9 mouse cellular contexts compared by ENCODE assay signal in genomic region chr7:139303280-139304011, GRCm38 (mm10). TPM values are rescaled to one million over a fixed set of nuclear protein-coding genes. Genes with fewer than 3 reads are reported as not detected.
DNase-seq lines count a peak whose midpoint lies in the region; ATAC-seq and TF ChIP-seq lines count a peak whose summit lies in the region.
"Had no signal": no experiment of that assay in that cellular context is flagged by ENCODE, and none has a peak within 500 bp of the region (broad histone marks: within the 10 kb centered on the region; RNA-seq: fewer than 3 reads in every experiment).

No protein-coding gene starts in this region.

- peak; percentile 93 for DNase-seq in brain, adult 2 months (ENCODE audit: low read depth, low spot score)
- peak; percentile 83 for DNase-seq in forebrain, embryonic 10.5 days (ENCODE audit: extremely low spot score, low spot score)
- peak; percentile 94 for DNase-seq in kidney, postnatal 10 days
- peak; percentile 86 for DNase-seq in neural tube, embryonic 11.5 days (ENCODE audit: low spot score)

- TF ChIP-seq POLR2A in testis, adult 2 months (IDR thresholded peaks at IDR 0.05; ENCODE audit: control insufficient read depth, low read depth, low read length), result no peak

- H3K9ac ChIP-seq in heart, embryonic 15.5 days, result no peak overlapping the region
- H3K9ac ChIP-seq in liver, embryonic 12.5 days, result no peak overlapping the region
- no peak overlapping the region for H3K9ac ChIP-seq in neural tube, embryonic 11.5 days (ENCODE audit: low read length)

- 0 out of 2 replicates have a peak overlapping the region, but pooled peaks have one; percentile 5 for H3K4me2 ChIP-seq in heart, embryonic 15.5 days
- H3K4me2 ChIP-seq in liver, embryonic 12.5 days, result no peak overlapping the region
- H3K4me2 ChIP-seq in neural tube, embryonic 11.5 days (ENCODE audit: low read depth), result no peak overlapping the region

- no peak overlapping the region for H3K4me3 ChIP-seq in forebrain, embryonic 10.5 days
- H3K4me3 ChIP-seq in heart, embryonic 15.5 days, result no peak overlapping the region
- H3K4me3 ChIP-seq in liver, embryonic 12.5 days, result no peak overlapping the region
- H3K4me3 ChIP-seq in neural tube, embryonic 11.5 days (ENCODE audit: low read depth, low read length), result no peak overlapping the region
- H3K4me3 ChIP-seq in testis, adult 2 months (ENCODE audit: control insufficient read depth, low read depth, low read length), result no peak overlapping the region
- H3K4me3 ChIP-seq: erythroblast, embryonic 14.5 days had no signal

- H3K27me3 ChIP-seq in forebrain, embryonic 10.5 days (ENCODE audit: poor library complexity, severe bottlenecking), result peaks cover 49% of the 10 kb centered on the region
- no peaks in the 10 kb centered on the region for H3K27me3 ChIP-seq in heart, embryonic 15.5 days
- H3K27me3 ChIP-seq in liver, embryonic 12.5 days (replicated peaks), result 0 out of 2 replicates have a peak, but pooled peaks cover 5% of the 10 kb centered on the region
- H3K27me3 ChIP-seq in neural tube, embryonic 11.5 days (ENCODE audit: control insufficient read depth, insufficient read depth, low read length), result no peaks in the 10 kb centered on the region
- no peaks in the 10 kb centered on the region for H3K27me3 ChIP-seq in testis, adult 2 months (ENCODE audit: control insufficient read depth, insufficient read depth, low read length)

- H3K4me1 ChIP-seq in forebrain, embryonic 10.5 days, result peaks cover 8% of the 10 kb centered on the region
- peaks cover 43% of the 10 kb centered on the region for H3K4me1 ChIP-seq in heart, embryonic 15.5 days (replicated peaks)
- H3K4me1 ChIP-seq in liver, embryonic 12.5 days, result peaks cover 6% of the 10 kb centered on the region; the same call in 1 of the 2 replicates
- no peaks in the 10 kb centered on the region for H3K4me1 ChIP-seq in neural tube, embryonic 11.5 days (ENCODE audit: control insufficient read depth, insufficient read depth, low read length)
- H3K4me1 ChIP-seq in testis, adult 2 months (ENCODE audit: control insufficient read depth, insufficient read depth, low read length), result no peaks in the 10 kb centered on the region; the same call in 1 of the 2 replicates

- peak; percentile 95 for TF ChIP-seq CTCF in testis, adult 2 months (IDR thresholded peaks at IDR 0.05; ENCODE audit: control insufficient read depth, insufficient read depth, insufficient replicate concordance, low read depth, low read length)

- no peak overlapping the region for H3K27ac ChIP-seq in forebrain, embryonic 10.5 days
- H3K27ac ChIP-seq in heart, embryonic 15.5 days, result peak overlapping the region; percentile 82
- no peak overlapping the region for H3K27ac ChIP-seq in liver, embryonic 12.5 days
- no peak overlapping the region for H3K27ac ChIP-seq in neural tube, embryonic 11.5 days (ENCODE audit: low read depth, low read length)
- no peak overlapping the region for H3K27ac ChIP-seq in testis, adult 2 months (ENCODE audit: control insufficient read depth, insufficient read depth, low read depth, low read length)

- ATAC-seq in CD4-positive, CD25-positive, alpha-beta regulatory T cell, adult 4 months, result peak; percentile 91
- peak; percentile 68 for ATAC-seq in heart, embryonic 15.5 days (replicated peaks; ENCODE audit: insufficient number of reproducible peaks, insufficient read depth, low FRiP score, low read depth)
- ATAC-seq in liver, embryonic 12.5 days, result peak; percentile 46
- peak; percentile 68 for ATAC-seq in neural tube, embryonic 11.5 days (ENCODE audit: insufficient read depth, low FRiP score, low TSS enrichment)

- H3K9me3 ChIP-seq in forebrain, embryonic 10.5 days, result no peaks in the 10 kb centered on the region
- no peaks in the 10 kb centered on the region for H3K9me3 ChIP-seq in heart, embryonic 15.5 days (replicated peaks)
- H3K9me3 ChIP-seq in liver, embryonic 12.5 days (replicated peaks), result no peaks in the 10 kb centered on the region
- H3K9me3 ChIP-seq in neural tube, embryonic 11.5 days (ENCODE audit: control insufficient read depth, low read length), result no peaks in the 10 kb centered on the region

- H3K36me3 ChIP-seq in forebrain, embryonic 10.5 days (replicated peaks), result no peaks in the 10 kb centered on the region
- H3K36me3 ChIP-seq in heart, embryonic 15.5 days, result no peaks in the 10 kb centered on the region
- H3K36me3 ChIP-seq in liver, embryonic 12.5 days, result no peaks in the 10 kb centered on the region
- no peaks in the 10 kb centered on the region for H3K36me3 ChIP-seq in neural tube, embryonic 11.5 days (ENCODE audit: control insufficient read depth, insufficient read depth, low read length)
- H3K36me3 ChIP-seq in testis, adult 2 months (ENCODE audit: control insufficient read depth, insufficient read depth, low read length), result no peaks in the 10 kb centered on the region

- 44% methylated on average over 6 of the region's 6 CpGs for WGBS in forebrain, embryonic 10.5 days
- WGBS in heart, embryonic 15.5 days, result 23% methylated on average over 6 of the region's 6 CpGs
- WGBS in liver, embryonic 12.5 days (ENCODE audit: insufficient replicate concordance), result 32% methylated on average over 6 of the region's 6 CpGs
- 39% methylated on average over 6 of the region's 6 CpGs for WGBS in neural tube, embryonic 11.5 days

RNA-seq across cellular contexts. Expression of gene Pwwp2b, which starts 55.2 kb away (rescaled TPM):
- 1 to 10 TPM; 2.0 to 5.6 TPM for polyA plus RNA-seq in CD4-positive, CD25-positive, alpha-beta regulatory T cell, adult 4 months (2017; shearing (Covaris generic))
- polyA plus RNA-seq in forebrain, embryonic 10.5 days (2016; fragmentation: Nextera tagmentation; extraction: Ambion mirVana), result 3.7 and 3.8 TPM in 2 replicates
- polyA plus RNA-seq in heart, embryonic 15.5 days (2015; fragmentation: Nextera tagmentation; extraction: Ambion mirVana), result 7.0 and 8.5 TPM in 2 replicates
- polyA plus RNA-seq in liver, embryonic 12.5 days (2016; fragmentation: Nextera tagmentation; extraction: Ambion mirVana), result 2.3 and 2.7 TPM in 2 replicates
- 4.2 and 4.7 TPM in 2 replicates for polyA plus RNA-seq in neural tube, embryonic 11.5 days (2014; fragmentation: Nextera tagmentation; extraction: Ambion mirVana)
- 304 and 317 TPM in 2 replicates for polyA plus RNA-seq in testis, adult 2 months (2012; rRNA removed)
- polyA plus RNA-seq: erythroblast, embryonic 14.5 days had no signal

Comparison
In these comparisons a context has a peak if more than half of its experiments do, and no peak if none do; other contexts are left out.
1. RNA of gene Pwwp2b, which starts 55.2 kb away (polyA plus RNA-seq): 304 to 317 TPM in testis, adult 2 months; 7.0 to 8.5 TPM in heart, embryonic 15.5 days, 2.0 to 5.6 TPM in CD4-positive, CD25-positive, alpha-beta regulatory T cell, adult 4 months, 4.2 to 4.7 TPM in neural tube, embryonic 11.5 days, 3.7 to 3.8 TPM in forebrain, embryonic 10.5 days and 2.3 to 2.7 TPM in liver, embryonic 12.5 days; every median in the first group is over 10 times any median in the second.
2. Peak in every context shown above with its lines, with median percentiles within 50 percentile points of each other: ATAC-seq and DNase-seq.